Mouse (Mus musculus): ENCODE measurements around the gene Myof.

- TF ChIP-seq CHD1 (IDR thresholded peaks at IDR 0.05; ENCODE audit: low read depth, low read length) (no peak), POLR2A (IDR thresholded peaks at IDR 0.05; ENCODE audit: low read depth, low read length) (no peak), CTCF (conservative IDR thresholded peaks at IDR 0.05 in 1 of 2, IDR thresholded peaks at IDR 0.05 in 1 of 2; ENCODE audit: low read depth in 2 of 2, low read length in 2 of 2) (no peak), JUND (conservative IDR thresholded peaks at IDR 0.05; ENCODE audit: low read depth, low read length) (no peak)
Measured at GRCm38 (mm10) chr19:38002816-38003215, 40.6 kb downstream of the Myof start.

All from CH12.LX (cell line).